Mouse (Mus musculus) embryonic facial prominence, embryonic 15.5 days (tissue): ENCODE measurements around the gene Naa40. TPM values are rescaled to one million over a fixed set of nuclear protein-coding genes. Genes with fewer than 3 reads are reported as not detected.

ENCODE experiments used
- ATAC-seq: fragments of 200-750 bp; cut with Nextera tagmentation; 2 replicates; pipeline ENCODE4 v1.8.0; 2017; ENCODE audit warnings: low read depth, moderate TSS enrichment; ENCODE audit not compliant: insufficient number of reproducible peaks, low FRiP score, low TSS enrichment
- H3K27ac ChIP-seq: fragments of 300-500 bp; sonication (generic); replicated peaks from 2 replicates; pipeline ENCODE4 v1.5.1; 2015; ENCODE audit warnings: mild to moderate bottlenecking, inconsistent platforms
- H3K27me3 ChIP-seq: fragments of 300-500 bp; sonication (generic); 2 replicates; pipeline ENCODE4 v1.6.1; 2015; ENCODE audit warnings: inconsistent platforms
- H3K36me3 ChIP-seq: fragments of 300-500 bp; sonication (generic); 2 replicates; pipeline ENCODE4 v1.6.1; 2015; ENCODE audit warnings: mild to moderate bottlenecking, inconsistent platforms
- H3K4me1 ChIP-seq: fragments of 300-500 bp; sonication (generic); 2 replicates; pipeline ENCODE4 v1.6.1; 2015; ENCODE audit warnings: inconsistent platforms
- H3K4me2 ChIP-seq: fragments of 300-500 bp; sonication (generic); replicated peaks from 2 replicates; pipeline ENCODE4 v1.6.1; 2015; ENCODE audit warnings: mild to moderate bottlenecking, inconsistent platforms
- H3K4me3 ChIP-seq: fragments of 300-500 bp; sonication (generic); replicated peaks from 2 replicates; pipeline ENCODE4 v1.5.1; 2015; ENCODE audit warnings: mild to moderate bottlenecking, inconsistent platforms
- H3K9ac ChIP-seq: fragments of 300-500 bp; sonication (generic); 2 replicates; pipeline ENCODE4 v1.6.1; 2015; ENCODE audit warnings: inconsistent platforms
- H3K9me3 ChIP-seq: fragments of 300-500 bp; sonication (generic); replicated peaks from 2 replicates; pipeline ENCODE4 v1.6.1; 2016; ENCODE audit warnings: inconsistent platforms
- WGBS: fragments of 180-500 bp; shearing (Covaris S2); methylation state at CpG from one replicate; pipeline ENCODE4 v1.1.7; 2015; 5-methylcytosine and 5-hydroxymethylcytosine counted together
- polyA plus RNA-seq: library from polyadenylated mRNA; unstranded; fragments of >200 nt; fragmentation: Nextera tagmentation; extraction: Ambion mirVana; gene quantifications from 2 replicates; pipeline ENCODE4 v1.2.1, GENCODE M21; 2015

The Naa40 gene
- polyA plus RNA-seq, 1 experiment from 2014 or later = 55.4 TPM

- Histone ChIP-seq H3K27ac (no peak overlapping the region), H3K4me3 (no peak overlapping the region), H3K36me3 (peaks cover 36% of the 10 kb centered on the region), H3K4me1 (peaks cover 24% of the 10 kb centered on the region), H3K9me3 (no peaks in the 10 kb centered on the region), H3K27me3 (no peaks in the 10 kb centered on the region), H3K4me2 (no peak overlapping the region), H3K9ac (no peak overlapping the region)
- no peak for ATAC-seq
- WGBS = 74% methylated on average over 1 of the region's 1 CpGs
These were observed 28.8 kb downstream of the Naa40 start for GRCm38 (mm10) chr19:7212216-7212615.

GRCm38 (mm10) chr19:7209907-7210646 lies 30.9 kb downstream of the Naa40 start:
- no peak overlapping the region for H3K27ac ChIP-seq
- ATAC-seq = no peak
- WGBS = 94% methylated on average over 7 of the region's 7 CpGs
- H3K4me1 ChIP-seq = peaks cover 19% of the 10 kb centered on the region
- H3K9me3 ChIP-seq = no peaks in the 10 kb centered on the region
- no peaks in the 10 kb centered on the region for H3K27me3 ChIP-seq
- peaks cover 25% of the 10 kb centered on the region for H3K36me3 ChIP-seq
- no peak overlapping the region for H3K4me3 ChIP-seq
- H3K4me2 ChIP-seq = no peak overlapping the region
- no peak overlapping the region for H3K9ac ChIP-seq

- peaks cover 33% of the 10 kb centered on the region for H3K4me1 ChIP-seq
These were observed 34.9 kb downstream of the Naa40 start, which contains the start of gene Otub1 for GRCm38 (mm10) chr19:7205753-7206736. Otub1 (minus strand) TSS chr19:7206316.

GRCm38 (mm10) chr19:7205326-7205725 lies 35.7 kb downstream of the Naa40 start:
- no peaks in the 10 kb centered on the region for H3K9me3 ChIP-seq
- WGBS = 20% methylated on average over 7 of the region's 7 CpGs

More at GRCm38 (mm10) chr19:7205753-7206736, 34.9 kb downstream of the Naa40 start, which contains the start of gene Otub1:
- no peaks in the 10 kb centered on the region for H3K27me3 ChIP-seq
- peak within 1 kb of the TSS; percentile 76 for H3K9ac ChIP-seq
- peak; percentile 96 for ATAC-seq
- H3K4me2 ChIP-seq = peak within 1 kb of the TSS; percentile 66
- peak within 1 kb of the TSS; percentile 89 for H3K4me3 ChIP-seq
- H3K36me3 ChIP-seq = peaks cover 32% of the 10 kb centered on the region
- H3K27ac ChIP-seq = peak within 1 kb of the TSS; percentile 99
- no peaks in the 10 kb centered on the region for H3K9me3 ChIP-seq
- WGBS = under 1% methylated on average over 79 of the region's 79 CpGs

GRCm38 (mm10) chr19:7204898-7205297 lies 36.1 kb downstream of the Naa40 start:
- ATAC-seq = no peak

More at GRCm38 (mm10) chr19:7205326-7205725, 35.7 kb downstream of the Naa40 start:
- Histone ChIP-seq H3K9ac (peak overlapping the region; percentile 76), H3K4me3 (peak overlapping the region; percentile 89), H3K4me2 (peak overlapping the region; percentile 66), H3K27ac (peak overlapping the region; percentile 99), H3K4me1 (peaks cover 33% of the 10 kb centered on the region), H3K36me3 (peaks cover 39% of the 10 kb centered on the region), H3K27me3 (no peaks in the 10 kb centered on the region)
- no peak for ATAC-seq

GRCm38 (mm10) chr19:7200427-7200826 lies 40.6 kb downstream of the Naa40 start:
- no peaks in the 10 kb centered on the region for H3K9me3 ChIP-seq

More at GRCm38 (mm10) chr19:7204898-7205297, 36.1 kb downstream of the Naa40 start:
- 48% methylated on average over 2 of the region's 2 CpGs for WGBS
- peak overlapping the region; percentile 66 for H3K4me2 ChIP-seq
- peaks cover 44% of the 10 kb centered on the region for H3K36me3 ChIP-seq
- no peaks in the 10 kb centered on the region for H3K27me3 ChIP-seq
- peaks cover 33% of the 10 kb centered on the region for H3K4me1 ChIP-seq
- peak overlapping the region; percentile 76; the same call in 1 of the 2 replicates for H3K9ac ChIP-seq
- H3K4me3 ChIP-seq = peak overlapping the region; percentile 89
- H3K27ac ChIP-seq = peak overlapping the region; percentile 99; the same call in 1 of the 2 replicates
- no peaks in the 10 kb centered on the region for H3K9me3 ChIP-seq

GRCm38 (mm10) chr19:7199089-7199488 lies 41.9 kb downstream of the Naa40 start:
- H3K36me3 ChIP-seq = peaks cover 66% of the 10 kb centered on the region

More at GRCm38 (mm10) chr19:7200427-7200826, 40.6 kb downstream of the Naa40 start:
- Histone ChIP-seq H3K36me3 (peaks cover 71% of the 10 kb centered on the region), H3K9ac (no peak overlapping the region), H3K4me3 (no peak overlapping the region), H3K27ac (no peak overlapping the region), H3K4me2 (no peak overlapping the region), H3K27me3 (no peaks in the 10 kb centered on the region), H3K4me1 (peaks cover 43% of the 10 kb centered on the region)
- ATAC-seq = no peak
- WGBS = 29% methylated on average over 1 of the region's 1 CpGs

GRCm38 (mm10) chr19:7197445-7197844 lies 43.5 kb downstream of the Naa40 start:
- Histone ChIP-seq H3K36me3 (peaks cover 49% of the 10 kb centered on the region), H3K27me3 (no peaks in the 10 kb centered on the region), H3K9me3 (no peaks in the 10 kb centered on the region), H3K27ac (no peak overlapping the region), H3K4me2 (no peak overlapping the region), H3K4me3 (no peak overlapping the region), H3K9ac (no peak overlapping the region), H3K4me1 (peaks cover 33% of the 10 kb centered on the region)
- 82% methylated on average over 9 of the region's 9 CpGs for WGBS
- ATAC-seq = no peak

More at GRCm38 (mm10) chr19:7199089-7199488, 41.9 kb downstream of the Naa40 start:
- H3K4me3 ChIP-seq = no peak overlapping the region
- no peak overlapping the region for H3K4me2 ChIP-seq
- H3K27ac ChIP-seq = no peak overlapping the region
- 93% methylated on average over 13 of the region's 13 CpGs for WGBS
- no peaks in the 10 kb centered on the region for H3K27me3 ChIP-seq
- ATAC-seq = no peak
- H3K4me1 ChIP-seq = peaks cover 35% of the 10 kb centered on the region
- no peaks in the 10 kb centered on the region for H3K9me3 ChIP-seq
- no peak overlapping the region for H3K9ac ChIP-seq

- 13% methylated on average over 17 of the region's 17 CpGs for WGBS
- Histone ChIP-seq H3K27me3 (no peaks in the 10 kb centered on the region), H3K4me1 (peaks cover 36% of the 10 kb centered on the region), H3K36me3 (peaks cover 46% of the 10 kb centered on the region), H3K9me3 (no peaks in the 10 kb centered on the region), H3K9ac (no peak overlapping the region), H3K27ac (no peak overlapping the region), H3K4me2 (no peak overlapping the region), H3K4me3 (no peak overlapping the region)
- ATAC-seq = no peak
These were observed 44.2 kb downstream of the Naa40 start for GRCm38 (mm10) chr19:7196741-7197270.

GRCm38 (mm10) chr19:7195900-7196728 lies 44.9 kb downstream of the Naa40 start:
- Histone ChIP-seq H3K27me3 (no peaks in the 10 kb centered on the region), H3K27ac (no peak overlapping the region), H3K9me3 (no peaks in the 10 kb centered on the region), H3K4me1 (peaks cover 40% of the 10 kb centered on the region), H3K9ac (no peak overlapping the region), H3K4me3 (no peak overlapping the region), H3K4me2 (peak overlapping the region; percentile 13; the same call in 1 of the 2 replicates), H3K36me3 (peaks cover 40% of the 10 kb centered on the region)
- 17% methylated on average over 33 of the region's 33 CpGs for WGBS
- ATAC-seq = no peak
